Mouse (Mus musculus): ENCODE data around the gene Zmym6. TPM values are rescaled to one million over a fixed set of nuclear protein-coding genes. Genes with fewer than 3 reads are reported as not detected.
"Not testable (repeated sequence)": the region's sequence is repeated elsewhere in the genome, so short reads cannot be mapped to it uniquely, and the experiment has no call there.

Gene Zmym6
- polyA plus RNA-seq, 1 experiment from 2014 or later = 33.8 TPM

- H3K27ac ChIP-seq; H3K4me3 ChIP-seq (replicated peaks; ENCODE audit: low read length); H3K27me3 ChIP-seq (ENCODE audit: control insufficient read depth, insufficient read depth, low read length); H3K4me2 ChIP-seq (replicated peaks); H3K9ac ChIP-seq; ATAC-seq (ENCODE audit: low FRiP score); H3K9me3 ChIP-seq (ENCODE audit: control insufficient read depth, low read length); H3K4me1 ChIP-seq (replicated peaks; ENCODE audit: control insufficient read depth, insufficient read depth, low read length); DNase-seq (ENCODE audit: low spot score): not testable (repeated sequence)
- 97% methylated on average over 1 of the region's 2 CpGs for WGBS
- H3K36me3 ChIP-seq (replicated peaks; ENCODE audit: control insufficient read depth, insufficient read depth) = peaks cover 27% of the 10 kb centered on the region
These were observed 22.4 kb downstream of the Zmym6 start for GRCm38 (mm10) chr4:127099552-127099951.

- H3K36me3 ChIP-seq (replicated peaks; ENCODE audit: control insufficient read depth, insufficient read depth) = peaks cover 58% of the 10 kb centered on the region
- WGBS = 98% methylated on average over 4 of the region's 4 CpGs
- H3K4me3 ChIP-seq (replicated peaks; ENCODE audit: low read length) = no peak overlapping the region
- DNase-seq (ENCODE audit: low spot score) (no peak), ATAC-seq (ENCODE audit: low FRiP score) (no peak)
- no peaks in the 10 kb centered on the region for H3K4me1 ChIP-seq (replicated peaks; ENCODE audit: control insufficient read depth, insufficient read depth, low read length)
- H3K27me3 ChIP-seq (ENCODE audit: control insufficient read depth, insufficient read depth, low read length) = no peaks in the 10 kb centered on the region
- H3K4me2 ChIP-seq (replicated peaks) = no peak overlapping the region
- H3K27ac ChIP-seq = no peak overlapping the region
- no peaks in the 10 kb centered on the region for H3K9me3 ChIP-seq (ENCODE audit: control insufficient read depth, low read length)
- no peak overlapping the region for H3K9ac ChIP-seq
These were observed 30.4 kb downstream of the Zmym6 start for GRCm38 (mm10) chr4:127107566-127107965.

GRCm38 (mm10) chr4:127110570-127110969 is 33.4 kb downstream of the Zmym6 start:
- H3K9me3 ChIP-seq (ENCODE audit: control insufficient read depth, low read length) = no peaks in the 10 kb centered on the region
- ATAC-seq (ENCODE audit: low FRiP score) = no peak
- H3K27me3 ChIP-seq (ENCODE audit: control insufficient read depth, insufficient read depth, low read length) = no peaks in the 10 kb centered on the region
- no peak for DNase-seq (ENCODE audit: low spot score)
- no peak overlapping the region for H3K4me2 ChIP-seq (replicated peaks)
- H3K4me1 ChIP-seq (replicated peaks; ENCODE audit: control insufficient read depth, insufficient read depth, low read length) = no peaks in the 10 kb centered on the region
- 81% methylated on average over 4 of the region's 4 CpGs for WGBS
- H3K36me3 ChIP-seq (replicated peaks; ENCODE audit: control insufficient read depth, insufficient read depth) = peaks cover 49% of the 10 kb centered on the region
- no peak overlapping the region for H3K9ac ChIP-seq
- H3K27ac ChIP-seq = no peak overlapping the region
- no peak overlapping the region for H3K4me3 ChIP-seq (replicated peaks; ENCODE audit: low read length)

GRCm38 (mm10) chr4:127123391-127123790 is 46.2 kb downstream of the Zmym6 start, which contains the start of gene Tmem35b:
TSS of gene Tmem35b (plus strand) at chr4:127123691.
- WGBS = 94% methylated on average over 5 of the region's 5 CpGs
- no peak for DNase-seq (ENCODE audit: low spot score)
- H3K36me3 ChIP-seq (replicated peaks; ENCODE audit: control insufficient read depth, insufficient read depth) = peaks cover 29% of the 10 kb centered on the region

GRCm38 (mm10) chr4:127124331-127124730 is 47.1 kb downstream of the Zmym6 start:
- Histone ChIP-seq H3K36me3 (replicated peaks; ENCODE audit: control insufficient read depth, insufficient read depth) (peaks cover 29% of the 10 kb centered on the region), H3K4me1 (replicated peaks; ENCODE audit: control insufficient read depth, insufficient read depth, low read length) (peaks cover 13% of the 10 kb centered on the region), H3K4me2 (replicated peaks) (no peak overlapping the region), H3K27me3 (ENCODE audit: control insufficient read depth, insufficient read depth, low read length) (no peaks in the 10 kb centered on the region), H3K9me3 (ENCODE audit: control insufficient read depth, low read length) (no peaks in the 10 kb centered on the region), H3K4me3 (replicated peaks; ENCODE audit: low read length) (no peak overlapping the region), H3K27ac (no peak overlapping the region), H3K9ac (no peak overlapping the region)
- 94% methylated on average over 1 of the region's 1 CpGs for WGBS
- DNase-seq (ENCODE audit: low spot score) (no peak), ATAC-seq (ENCODE audit: low FRiP score) (no peak)

More at GRCm38 (mm10) chr4:127123391-127123790, 46.2 kb downstream of the Zmym6 start, which contains the start of gene Tmem35b:
- Histone ChIP-seq H3K9ac (no peak within 1 kb of the TSS), H3K4me2 (replicated peaks) (no peak within 1 kb of the TSS), H3K9me3 (ENCODE audit: control insufficient read depth, low read length) (no peaks in the 10 kb centered on the region), H3K27ac (no peak within 1 kb of the TSS), H3K4me1 (replicated peaks; ENCODE audit: control insufficient read depth, insufficient read depth, low read length) (peaks cover 13% of the 10 kb centered on the region), H3K27me3 (ENCODE audit: control insufficient read depth, insufficient read depth, low read length) (no peaks in the 10 kb centered on the region), H3K4me3 (replicated peaks; ENCODE audit: low read length) (no peak within 1 kb of the TSS)
- ATAC-seq (ENCODE audit: low FRiP score) = no peak

GRCm38 (mm10) chr4:127125834-127126463 is 48.8 kb downstream of the Zmym6 start:
- Histone ChIP-seq H3K4me3 (replicated peaks; ENCODE audit: low read length) (peak overlapping the region; percentile 58), H3K27me3 (ENCODE audit: control insufficient read depth, insufficient read depth, low read length) (no peaks in the 10 kb centered on the region), H3K4me2 (replicated peaks) (peak overlapping the region; percentile 86), H3K27ac (no peak overlapping the region), H3K9ac (peak overlapping the region; percentile 83), H3K36me3 (replicated peaks; ENCODE audit: control insufficient read depth, insufficient read depth) (peaks cover 29% of the 10 kb centered on the region), H3K4me1 (replicated peaks; ENCODE audit: control insufficient read depth, insufficient read depth, low read length) (peaks cover 13% of the 10 kb centered on the region), H3K9me3 (ENCODE audit: control insufficient read depth, low read length) (no peaks in the 10 kb centered on the region)
- peak; percentile 81 for DNase-seq (ENCODE audit: low spot score)
- 2% methylated on average over 35 of the region's 35 CpGs for WGBS
- peak; percentile 94 for ATAC-seq (ENCODE audit: low FRiP score)

GRCm38 (mm10) chr4:127134687-127135086 is 57.5 kb downstream of the Zmym6 start:
- no peak overlapping the region for H3K4me2 ChIP-seq (replicated peaks)
- no peaks in the 10 kb centered on the region for H3K9me3 ChIP-seq (ENCODE audit: control insufficient read depth, low read length)
- no peaks in the 10 kb centered on the region for H3K4me1 ChIP-seq (replicated peaks; ENCODE audit: control insufficient read depth, insufficient read depth, low read length)
- no peaks in the 10 kb centered on the region for H3K36me3 ChIP-seq (replicated peaks; ENCODE audit: control insufficient read depth, insufficient read depth)
- no peak overlapping the region for H3K4me3 ChIP-seq (replicated peaks; ENCODE audit: low read length)
- no peak overlapping the region for H3K27ac ChIP-seq
- H3K9ac ChIP-seq = no peak overlapping the region
- H3K27me3 ChIP-seq (ENCODE audit: control insufficient read depth, insufficient read depth, low read length) = no peaks in the 10 kb centered on the region
- ATAC-seq (ENCODE audit: low FRiP score) = no peak
- 63% methylated on average over 1 of the region's 1 CpGs for WGBS
- DNase-seq (ENCODE audit: low spot score) = no peak

GRCm38 (mm10) chr4:127137591-127137990 is 60.4 kb downstream of the Zmym6 start:
- DNase-seq (ENCODE audit: low spot score) (no peak), ATAC-seq (ENCODE audit: low FRiP score) (no peak)
- Histone ChIP-seq H3K36me3 (replicated peaks; ENCODE audit: control insufficient read depth, insufficient read depth) (no peaks in the 10 kb centered on the region), H3K9ac (no peak overlapping the region), H3K27me3 (ENCODE audit: control insufficient read depth, insufficient read depth, low read length) (no peaks in the 10 kb centered on the region), H3K4me2 (replicated peaks) (no peak overlapping the region), H3K9me3 (ENCODE audit: control insufficient read depth, low read length) (no peaks in the 10 kb centered on the region), H3K27ac (no peak overlapping the region), H3K4me1 (replicated peaks; ENCODE audit: control insufficient read depth, insufficient read depth, low read length) (no peaks in the 10 kb centered on the region), H3K4me3 (replicated peaks; ENCODE audit: low read length) (no peak overlapping the region)
- WGBS = 64% methylated on average over 5 of the region's 5 CpGs

GRCm38 (mm10) chr4:127138486-127138885 is 61.3 kb downstream of the Zmym6 start:
- H3K27ac ChIP-seq = no peak overlapping the region
- WGBS = 35% methylated on average over 6 of the region's 6 CpGs
- no peak overlapping the region for H3K4me3 ChIP-seq (replicated peaks; ENCODE audit: low read length)
- ATAC-seq (ENCODE audit: low FRiP score) (no peak), DNase-seq (ENCODE audit: low spot score) (no peak)
- H3K9me3 ChIP-seq (ENCODE audit: control insufficient read depth, low read length) = no peaks in the 10 kb centered on the region
- H3K36me3 ChIP-seq (replicated peaks; ENCODE audit: control insufficient read depth, insufficient read depth) = no peaks in the 10 kb centered on the region
- no peak overlapping the region for H3K4me2 ChIP-seq (replicated peaks)
- no peaks in the 10 kb centered on the region for H3K4me1 ChIP-seq (replicated peaks; ENCODE audit: control insufficient read depth, insufficient read depth, low read length)
- no peak overlapping the region for H3K9ac ChIP-seq
- H3K27me3 ChIP-seq (ENCODE audit: control insufficient read depth, insufficient read depth, low read length) = no peaks in the 10 kb centered on the region

- Histone ChIP-seq H3K4me2 (replicated peaks) (no peak overlapping the region), H3K4me3 (replicated peaks; ENCODE audit: low read length) (no peak overlapping the region), H3K36me3 (replicated peaks; ENCODE audit: control insufficient read depth, insufficient read depth) (no peaks in the 10 kb centered on the region), H3K4me1 (replicated peaks; ENCODE audit: control insufficient read depth, insufficient read depth, low read length) (no peaks in the 10 kb centered on the region), H3K9ac (no peak overlapping the region), H3K9me3 (ENCODE audit: control insufficient read depth, low read length) (no peaks in the 10 kb centered on the region), H3K27ac (no peak overlapping the region), H3K27me3 (ENCODE audit: control insufficient read depth, insufficient read depth, low read length) (no peaks in the 10 kb centered on the region)
- ATAC-seq (ENCODE audit: low FRiP score) (no peak), DNase-seq (ENCODE audit: low spot score) (no peak)
- 86% methylated on average over 13 of the region's 13 CpGs for WGBS
These were observed 72.8 kb downstream of the Zmym6 start for GRCm38 (mm10) chr4:127150031-127150430.
